Mouse (Mus musculus) testis, adult 2 months (tissue): Measurements from ENCODE around the gene Cnot6.

Experiments
- CTCF ChIP-seq: fragments of 200-500 bp; IDR thresholded peaks from 2 replicates; pipeline ENCODE4 v1.5.1; 2012; ENCODE audit warnings: low read depth, mild to moderate bottlenecking, inconsistent platforms, low read length, moderate library complexity; ENCODE audit not compliant: control insufficient read depth, insufficient read depth, insufficient replicate concordance
- POLR2A ChIP-seq: fragments of 200-500 bp; IDR thresholded peaks from 2 replicates; pipeline ENCODE4 v1.6.1; 2012; ENCODE audit warnings: low read depth, mild to moderate bottlenecking, inconsistent platforms, low read length, moderate library complexity; ENCODE audit not compliant: control insufficient read depth

DNA sequence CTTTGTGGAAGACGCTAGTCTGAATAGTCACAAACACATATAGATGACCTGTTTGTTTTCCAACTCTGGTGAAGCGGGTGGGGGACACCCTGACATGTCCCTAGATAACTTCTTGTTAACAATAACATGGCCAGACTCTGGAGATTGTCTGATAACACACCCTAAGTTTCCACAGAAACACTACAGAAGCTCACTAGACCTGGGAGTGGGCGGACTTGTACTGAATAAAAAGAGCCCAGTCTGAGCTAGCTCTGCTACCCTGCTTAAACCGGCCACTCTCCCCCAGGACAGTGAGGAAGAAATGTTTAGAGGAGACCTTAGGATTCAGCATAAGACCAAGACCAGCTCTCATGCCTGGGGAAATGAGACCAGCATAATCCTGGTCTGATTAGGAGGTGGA lies 47.1 kb downstream of the Cnot6 start:
- no peak for TF ChIP-seq CTCF
- no peak for TF ChIP-seq POLR2A
